Mouse (Mus musculus): ENCODE data around the gene Slc25a12. TPM values are rescaled to one million over a fixed set of nuclear protein-coding genes. Genes with fewer than 3 reads are reported as not detected.

Gene Slc25a12
- polyA plus RNA-seq, 1 experiment from 2014 or later, result 25.5 TPM

- no peak overlapping the region for H3K9ac ChIP-seq
- ATAC-seq (ENCODE audit: insufficient read depth), result no peak
- no peaks in the 10 kb centered on the region for H3K4me1 ChIP-seq (replicated peaks)
- H3K4me3 ChIP-seq (replicated peaks), result no peak overlapping the region
- peaks cover 4% of the 10 kb centered on the region; the same call in 1 of the 2 replicates for H3K36me3 ChIP-seq (replicated peaks)
- no peaks in the 10 kb centered on the region for H3K27me3 ChIP-seq
- H3K27ac ChIP-seq (replicated peaks), result no peak overlapping the region
- no peak overlapping the region for H3K4me2 ChIP-seq
- no peaks in the 10 kb centered on the region for H3K9me3 ChIP-seq (replicated peaks)
- WGBS (ENCODE audit: insufficient replicate concordance), result 63% methylated on average over 15 of the region's 15 CpGs
Observed at GRCm38 (mm10) chr2:71328391-71329160, 39.0 kb downstream of the Slc25a12 start.

DNA sequence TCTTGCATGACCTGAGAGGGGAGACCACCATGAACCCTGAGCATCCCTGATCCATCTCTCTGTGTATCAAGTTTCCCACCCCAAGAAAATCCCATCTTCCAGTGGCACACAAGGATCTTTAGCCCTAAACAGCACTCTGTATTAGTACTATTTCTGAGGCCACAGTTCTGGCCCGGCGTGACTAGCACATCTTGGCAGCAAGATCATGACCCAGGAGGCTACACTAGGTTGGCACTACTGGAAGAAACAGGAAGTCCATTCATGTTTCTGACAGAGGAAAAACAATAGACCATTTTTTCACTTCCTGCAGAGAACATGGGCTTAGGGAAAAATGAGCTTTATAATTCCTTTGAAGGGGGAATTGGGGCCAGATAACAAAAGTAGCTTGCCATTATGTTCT lies 39.8 kb downstream of the Slc25a12 start:
- H3K27ac ChIP-seq (replicated peaks), result no peak overlapping the region
- no peak overlapping the region for H3K4me2 ChIP-seq
- no peak overlapping the region for H3K9ac ChIP-seq
- H3K27me3 ChIP-seq, result no peaks in the 10 kb centered on the region
- ATAC-seq (ENCODE audit: insufficient read depth), result no peak
- H3K4me1 ChIP-seq (replicated peaks), result no peaks in the 10 kb centered on the region
- WGBS (ENCODE audit: insufficient replicate concordance), result 67% methylated on average over 2 of the region's 2 CpGs
- H3K4me3 ChIP-seq (replicated peaks), result no peak overlapping the region
- H3K9me3 ChIP-seq (replicated peaks), result no peaks in the 10 kb centered on the region
- H3K36me3 ChIP-seq (replicated peaks), result peaks cover 4% of the 10 kb centered on the region

- Histone ChIP-seq H3K9ac (no peak overlapping the region), H3K36me3 (replicated peaks) (peaks cover 6% of the 10 kb centered on the region; the same call in 1 of the 2 replicates), H3K4me2 (no peak overlapping the region), H3K9me3 (replicated peaks) (no peaks in the 10 kb centered on the region), H3K27ac (replicated peaks) (no peak overlapping the region), H3K4me3 (replicated peaks) (no peak overlapping the region), H3K27me3 (no peaks in the 10 kb centered on the region), H3K4me1 (replicated peaks) (no peaks in the 10 kb centered on the region)
- WGBS (ENCODE audit: insufficient replicate concordance), result 48% methylated on average over 11 of the region's 11 CpGs
- ATAC-seq (ENCODE audit: insufficient read depth), result no peak
Observed at GRCm38 (mm10) chr2:71326766-71327464, 40.6 kb downstream of the Slc25a12 start.

GRCm38 (mm10) chr2:71323886-71324285 lies 43.7 kb downstream of the Slc25a12 start:
- Histone ChIP-seq H3K4me2 (no peak overlapping the region), H3K27me3 (no peaks in the 10 kb centered on the region), H3K9me3 (replicated peaks) (no peaks in the 10 kb centered on the region), H3K36me3 (replicated peaks) (peaks cover 10% of the 10 kb centered on the region; the same call in 1 of the 2 replicates), H3K4me1 (replicated peaks) (no peaks in the 10 kb centered on the region), H3K9ac (no peak overlapping the region), H3K4me3 (replicated peaks) (no peak overlapping the region), H3K27ac (replicated peaks) (no peak overlapping the region)
- WGBS (ENCODE audit: insufficient replicate concordance), result 81% methylated on average over 7 of the region's 7 CpGs
- no peak for ATAC-seq (ENCODE audit: insufficient read depth)

GRCm38 (mm10) chr2:71321486-71321885 lies 46.1 kb downstream of the Slc25a12 start:
- Histone ChIP-seq H3K36me3 (replicated peaks) (peaks cover 20% of the 10 kb centered on the region), H3K27ac (replicated peaks) (no peak overlapping the region), H3K4me1 (replicated peaks) (no peaks in the 10 kb centered on the region), H3K4me2 (no peak overlapping the region), H3K27me3 (no peaks in the 10 kb centered on the region), H3K9ac (no peak overlapping the region), H3K4me3 (replicated peaks) (no peak overlapping the region), H3K9me3 (replicated peaks) (no peaks in the 10 kb centered on the region)
- no peak for ATAC-seq (ENCODE audit: insufficient read depth)
- 35% methylated on average over 3 of the region's 3 CpGs for WGBS (ENCODE audit: insufficient replicate concordance)

- WGBS (ENCODE audit: insufficient replicate concordance), result 81% methylated on average over 3 of the region's 3 CpGs
- ATAC-seq (ENCODE audit: insufficient read depth), result no peak
- H3K36me3 ChIP-seq (replicated peaks), result peaks cover 36% of the 10 kb centered on the region
Observed at GRCm38 (mm10) chr2:71316116-71316789, 51.3 kb downstream of the Slc25a12 start.

GRCm38 (mm10) chr2:71315022-71315421 lies 52.5 kb downstream of the Slc25a12 start:
- no peak for ATAC-seq (ENCODE audit: insufficient read depth)
- H3K9me3 ChIP-seq (replicated peaks), result no peaks in the 10 kb centered on the region
- no peaks in the 10 kb centered on the region for H3K27me3 ChIP-seq
- H3K4me2 ChIP-seq, result no peak overlapping the region
- no peak overlapping the region for H3K4me3 ChIP-seq (replicated peaks)
- no peaks in the 10 kb centered on the region for H3K4me1 ChIP-seq (replicated peaks)
- WGBS (ENCODE audit: insufficient replicate concordance), result 82% methylated on average over 14 of the region's 14 CpGs
- H3K27ac ChIP-seq (replicated peaks), result no peak overlapping the region
- no peak overlapping the region for H3K9ac ChIP-seq
- H3K36me3 ChIP-seq (replicated peaks), result peaks cover 41% of the 10 kb centered on the region

More at GRCm38 (mm10) chr2:71316116-71316789, 51.3 kb downstream of the Slc25a12 start:
- Histone ChIP-seq H3K9ac (no peak overlapping the region), H3K27ac (replicated peaks) (no peak overlapping the region), H3K4me1 (replicated peaks) (no peaks in the 10 kb centered on the region), H3K27me3 (no peaks in the 10 kb centered on the region), H3K4me3 (replicated peaks) (no peak overlapping the region), H3K9me3 (replicated peaks) (no peaks in the 10 kb centered on the region), H3K4me2 (no peak overlapping the region)

GRCm38 (mm10) chr2:71314080-71314479 lies 53.5 kb downstream of the Slc25a12 start:
- Histone ChIP-seq H3K27me3 (no peaks in the 10 kb centered on the region), H3K27ac (replicated peaks) (no peak overlapping the region), H3K4me2 (no peak overlapping the region), H3K36me3 (replicated peaks) (peaks cover 41% of the 10 kb centered on the region), H3K9me3 (replicated peaks) (no peaks in the 10 kb centered on the region), H3K9ac (no peak overlapping the region), H3K4me1 (replicated peaks) (no peaks in the 10 kb centered on the region), H3K4me3 (replicated peaks) (no peak overlapping the region)
- no peak for ATAC-seq (ENCODE audit: insufficient read depth)
- WGBS (ENCODE audit: insufficient replicate concordance), result 75% methylated on average over 6 of the region's 6 CpGs

- Histone ChIP-seq H3K9ac (no peak overlapping the region), H3K4me2 (no peak overlapping the region), H3K9me3 (replicated peaks) (no peaks in the 10 kb centered on the region), H3K27ac (replicated peaks) (no peak overlapping the region), H3K4me1 (replicated peaks) (no peaks in the 10 kb centered on the region), H3K27me3 (no peaks in the 10 kb centered on the region), H3K36me3 (replicated peaks) (peaks cover 37% of the 10 kb centered on the region), H3K4me3 (replicated peaks) (no peak overlapping the region)
- no peak for ATAC-seq (ENCODE audit: insufficient read depth)
- WGBS (ENCODE audit: insufficient replicate concordance), result 73% methylated on average over 10 of the region's 10 CpGs
Observed at GRCm38 (mm10) chr2:71312067-71312466, 55.5 kb downstream of the Slc25a12 start.

DNA sequence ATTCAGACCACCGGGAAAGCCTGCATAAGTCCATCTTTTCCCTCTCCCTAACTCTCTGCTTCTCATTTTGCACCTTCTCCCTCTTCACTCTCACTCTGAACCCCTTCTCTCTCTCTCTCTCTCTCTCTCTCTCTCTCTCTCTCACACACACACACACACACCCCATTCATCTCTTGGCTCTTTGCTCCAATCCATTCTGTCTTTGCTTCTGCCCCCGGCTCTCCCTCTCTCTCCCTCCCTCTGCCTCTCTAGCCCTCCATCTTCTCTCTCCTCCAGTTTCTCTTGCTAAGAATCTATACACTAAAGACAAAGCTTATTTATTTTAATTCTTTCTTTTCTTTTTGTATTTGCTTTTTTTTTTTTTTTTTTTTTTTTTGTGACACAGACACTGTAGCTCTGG lies 57.8 kb downstream of the Slc25a12 start:
- Histone ChIP-seq H3K27ac (replicated peaks) (no peak overlapping the region), H3K27me3 (no peaks in the 10 kb centered on the region), H3K4me3 (replicated peaks) (no peak overlapping the region), H3K4me1 (replicated peaks) (no peaks in the 10 kb centered on the region), H3K9ac (no peak overlapping the region), H3K36me3 (replicated peaks) (peaks cover 38% of the 10 kb centered on the region), H3K4me2 (no peak overlapping the region), H3K9me3 (replicated peaks) (no peaks in the 10 kb centered on the region)
- ATAC-seq (ENCODE audit: insufficient read depth), result no peak
- WGBS (ENCODE audit: insufficient replicate concordance), result 71% methylated on average over 2 of the region's 2 CpGs

- Histone ChIP-seq H3K4me1 (replicated peaks) (no peaks in the 10 kb centered on the region; the same call in 1 of the 2 replicates), H3K4me3 (replicated peaks) (no peak overlapping the region), H3K9me3 (replicated peaks) (no peaks in the 10 kb centered on the region), H3K9ac (no peak overlapping the region), H3K27ac (replicated peaks) (no peak overlapping the region), H3K4me2 (no peak overlapping the region), H3K27me3 (no peaks in the 10 kb centered on the region), H3K36me3 (replicated peaks) (peaks cover 22% of the 10 kb centered on the region)
- ATAC-seq (ENCODE audit: insufficient read depth), result no peak
Observed at GRCm38 (mm10) chr2:71306357-71306756, 61.2 kb downstream of the Slc25a12 start.

All from liver, embryonic 15.5 days (tissue).